Mouse (Mus musculus): ENCODE measurements around the gene Rbm44.

Gene Rbm44

GRCm38 (mm10) chr1:91144813-91145212 is at the start of gene Rbm44:
TSS of gene Rbm44 (plus strand) at chr1:91145089.
- no peak for DNase-seq (ENCODE audit: low spot score in 2 of 2)

GRCm38 (mm10) chr1:91095258-91095657 is 49.6 kb upstream of the Rbm44 start:
- no peak for DNase-seq (ENCODE audit: low spot score in 2 of 2)

GRCm38 (mm10) chr1:91095853-91096252 is 49.0 kb upstream of the Rbm44 start:
- no peak for DNase-seq (ENCODE audit: low spot score in 2 of 2)

GRCm38 (mm10) chr1:91096490-91096889 is 48.4 kb upstream of the Rbm44 start:
- DNase-seq (ENCODE audit: low spot score in 2 of 2), result no peak

GRCm38 (mm10) chr1:91097283-91097834 is 47.5 kb upstream of the Rbm44 start:
- no peak for DNase-seq (ENCODE audit: low spot score in 2 of 2)

GRCm38 (mm10) chr1:91098887-91099286 is 46.0 kb upstream of the Rbm44 start:
- DNase-seq (ENCODE audit: low spot score in 2 of 2), result peak; percentile 47 to 71

- no peak for DNase-seq (ENCODE audit: low spot score in 2 of 2)
These were observed 43.0 kb upstream of the Rbm44 start for GRCm38 (mm10) chr1:91101709-91102440.

- no peak for DNase-seq (ENCODE audit: low spot score in 2 of 2)
These were observed 41.4 kb upstream of the Rbm44 start for GRCm38 (mm10) chr1:91103366-91103983.

- DNase-seq (ENCODE audit: low spot score in 2 of 2), result no peak
These were observed 37.3 kb upstream of the Rbm44 start for GRCm38 (mm10) chr1:91107548-91107947.

- DNase-seq (ENCODE audit: low spot score in 2 of 2), result no peak
These were observed 35.6 kb upstream of the Rbm44 start for GRCm38 (mm10) chr1:91109302-91109701.

GRCm38 (mm10) chr1:91112171-91112570 is 32.7 kb upstream of the Rbm44 start:
- no peak for DNase-seq (ENCODE audit: low spot score in 2 of 2)

GRCm38 (mm10) chr1:91112606-91113005 is 32.3 kb upstream of the Rbm44 start:
- DNase-seq (ENCODE audit: low spot score in 2 of 2), result no peak

GRCm38 (mm10) chr1:91122121-91122520 is 22.8 kb upstream of the Rbm44 start:
- no peak for DNase-seq (ENCODE audit: low spot score in 2 of 2)

GRCm38 (mm10) chr1:91123004-91123403 is 21.9 kb upstream of the Rbm44 start:
- no peak for DNase-seq (ENCODE audit: low spot score in 2 of 2)

- no peak for DNase-seq (ENCODE audit: low spot score in 2 of 2)
These were observed 21.4 kb upstream of the Rbm44 start for GRCm38 (mm10) chr1:91123466-91123865.

GRCm38 (mm10) chr1:91128849-91129248 is 16.0 kb upstream of the Rbm44 start:
- DNase-seq (ENCODE audit: low spot score in 2 of 2), result no peak

- DNase-seq (ENCODE audit: low spot score in 2 of 2), result no peak
These were observed 7.9 kb upstream of the Rbm44 start for GRCm38 (mm10) chr1:91137036-91137435.

GRCm38 (mm10) chr1:91151509-91151908 is 6.6 kb downstream of the Rbm44 start:
- DNase-seq (ENCODE audit: low spot score in 2 of 2), result no peak

- DNase-seq (ENCODE audit: low spot score in 2 of 2), result no peak
These were observed 21.9 kb downstream of the Rbm44 start for GRCm38 (mm10) chr1:91166798-91167197.

- DNase-seq (ENCODE audit: low spot score in 2 of 2), result no peak
These were observed 24.3 kb downstream of the Rbm44 start for GRCm38 (mm10) chr1:91169157-91169556.

- no peak for DNase-seq (ENCODE audit: low spot score in 2 of 2)
These were observed 29.9 kb downstream of the Rbm44 start for GRCm38 (mm10) chr1:91174796-91175195.

- DNase-seq (ENCODE audit: low spot score in 2 of 2), result no peak
These were observed 31.1 kb downstream of the Rbm44 start for GRCm38 (mm10) chr1:91176026-91176425.

GRCm38 (mm10) chr1:91176871-91177270 is 32.0 kb downstream of the Rbm44 start:
- DNase-seq (ENCODE audit: low spot score in 2 of 2), result no peak

Data from spleen, postnatal 14 days (tissue).